Mouse (Mus musculus): ENCODE data around the gene Eng. TPM values are rescaled to one million over a fixed set of nuclear protein-coding genes. Genes with fewer than 3 reads are reported as not detected.
A peak's percentile ranks its signal among the peaks of the same experiment; 100 is the strongest.

Eng gene
- polyA plus RNA-seq (2015; fragmentation: Nextera tagmentation; extraction: Ambion mirVana) = 102 and 107 TPM in 2 replicates

GRCm38 (mm10) chr2:32646379-32647056 lies at the start of gene Eng:
Gene Eng (plus strand): TSS chr2:32646595.
- Histone ChIP-seq H3K27me3 (no peaks in the 10 kb centered on the region), H3K9ac (peak within 1 kb of the TSS; percentile 54), H3K9me3 (no peaks in the 10 kb centered on the region), H3K27ac (peak within 1 kb of the TSS; percentile 89), H3K4me1 (peaks cover 38% of the 10 kb centered on the region), H3K4me3 (peak within 1 kb of the TSS; percentile 51), H3K4me2 (peak within 1 kb of the TSS; percentile 52), H3K36me3 (no peaks in the 10 kb centered on the region)
- ATAC-seq (ENCODE audit: borderline replicate concordance, extremely low read depth, low FRiP score, low TSS enrichment) = peak; percentile 88
- WGBS = 40% methylated on average over 31 of the region's 31 CpGs

DNA sequence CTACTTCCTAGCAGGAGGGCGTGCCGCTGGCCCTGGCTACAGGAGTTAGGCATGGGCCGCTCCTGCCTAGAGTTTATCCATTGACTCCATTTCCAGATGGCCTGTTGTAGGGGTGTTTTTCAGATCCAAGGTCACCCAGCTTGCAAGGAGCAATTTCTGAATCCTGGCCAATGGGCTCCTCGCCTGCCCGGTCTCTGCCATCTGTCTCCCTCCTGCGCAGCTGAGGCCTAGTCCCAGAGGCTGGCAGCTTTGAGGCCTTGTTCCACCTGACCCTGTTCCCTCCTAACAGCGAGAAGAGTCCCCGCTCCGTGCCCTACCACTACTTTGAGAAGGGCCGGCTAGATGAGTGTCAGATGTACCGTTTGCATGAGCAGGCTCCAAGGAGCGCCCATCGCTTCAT lies 49.7 kb upstream of the Eng start:
- H3K36me3 ChIP-seq = no peaks in the 10 kb centered on the region; the same call in 1 of the 2 replicates

DNA sequence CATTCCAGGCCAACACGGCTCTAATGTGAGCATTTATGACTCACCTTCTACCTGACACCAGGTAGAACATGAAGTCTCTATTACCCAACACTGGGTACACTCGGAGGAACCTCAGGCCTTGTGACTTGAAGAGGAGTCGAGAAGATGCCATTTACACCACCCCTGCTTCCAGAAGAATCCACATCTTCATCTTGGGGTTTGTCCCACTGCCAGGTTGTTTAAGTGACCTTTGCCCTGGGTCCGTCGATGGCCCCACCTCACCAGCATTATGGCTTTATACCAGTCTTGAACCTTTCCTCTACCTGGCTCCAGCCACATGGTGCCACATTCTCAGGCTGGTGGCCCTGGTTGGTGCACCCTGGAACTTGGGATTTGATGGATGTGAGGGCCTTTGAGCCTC lies 49.1 kb upstream of the Eng start:
- Histone ChIP-seq H3K27me3 (no peaks in the 10 kb centered on the region), H3K36me3 (no peaks in the 10 kb centered on the region; the same call in 1 of the 2 replicates), H3K4me1 (peaks cover 19% of the 10 kb centered on the region), H3K27ac (no peak overlapping the region), H3K4me2 (no peak overlapping the region), H3K9me3 (no peaks in the 10 kb centered on the region), H3K4me3 (no peak overlapping the region), H3K9ac (no peak overlapping the region)
- WGBS = 84% methylated on average over 5 of the region's 5 CpGs
- no peak for ATAC-seq (ENCODE audit: borderline replicate concordance, extremely low read depth, low FRiP score, low TSS enrichment)

More for the DNA sequence above, 49.7 kb upstream of the Eng start:
- ATAC-seq (ENCODE audit: borderline replicate concordance, extremely low read depth, low FRiP score, low TSS enrichment) = no peak
- Histone ChIP-seq H3K9ac (no peak overlapping the region), H3K9me3 (no peaks in the 10 kb centered on the region), H3K4me1 (peaks cover 14% of the 10 kb centered on the region), H3K27me3 (no peaks in the 10 kb centered on the region), H3K4me2 (no peak overlapping the region), H3K27ac (no peak overlapping the region), H3K4me3 (no peak overlapping the region)
- WGBS = 93% methylated on average over 13 of the region's 13 CpGs

DNA sequence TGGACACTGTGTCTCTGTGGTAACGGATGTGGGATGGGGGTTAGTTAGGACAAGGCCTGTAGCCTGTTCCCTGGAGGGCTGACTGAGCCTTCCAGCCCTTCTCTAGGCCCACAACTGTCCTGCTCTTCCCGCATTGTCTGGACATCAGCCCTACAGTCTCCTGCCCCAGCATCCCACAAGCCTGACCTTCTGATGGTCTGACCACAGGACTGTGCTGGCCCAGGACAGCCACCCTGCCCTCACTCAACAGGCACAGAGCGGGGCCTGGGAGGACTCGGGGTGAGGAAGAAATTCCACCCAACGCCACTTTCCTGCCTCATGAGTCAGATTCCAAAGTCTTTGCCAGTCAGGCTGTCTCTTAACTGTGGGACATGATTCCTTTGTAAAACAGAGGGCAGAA lies 48.7 kb upstream of the Eng start:
- H3K27ac ChIP-seq = no peak overlapping the region
- H3K4me1 ChIP-seq = peaks cover 20% of the 10 kb centered on the region
- no peak overlapping the region for H3K4me3 ChIP-seq
- H3K27me3 ChIP-seq = no peaks in the 10 kb centered on the region
- no peaks in the 10 kb centered on the region; the same call in 1 of the 2 replicates for H3K36me3 ChIP-seq
- no peak overlapping the region for H3K4me2 ChIP-seq
- 90% methylated on average over 5 of the region's 5 CpGs for WGBS
- H3K9ac ChIP-seq = no peak overlapping the region
- ATAC-seq (ENCODE audit: borderline replicate concordance, extremely low read depth, low FRiP score, low TSS enrichment) = no peak
- no peaks in the 10 kb centered on the region for H3K9me3 ChIP-seq

DNA sequence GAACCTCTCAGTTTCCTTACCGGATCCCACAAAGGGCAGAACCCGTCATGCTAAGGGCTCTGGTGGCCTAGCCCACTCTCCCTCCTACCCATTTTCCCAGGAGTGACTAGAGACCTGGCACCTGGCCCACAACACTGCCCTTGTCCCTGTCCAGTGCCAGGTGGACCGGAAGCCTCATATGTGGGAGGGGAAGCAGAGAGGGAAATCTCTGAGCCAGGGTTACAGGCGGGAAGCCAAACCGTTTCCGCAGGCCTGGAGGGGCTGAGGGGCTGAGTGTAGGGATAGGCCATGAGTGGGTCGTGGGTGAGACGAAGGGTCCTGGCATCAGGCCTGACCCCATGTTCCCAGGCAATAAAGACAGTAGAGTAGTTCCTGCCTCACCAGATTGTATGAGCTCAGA lies 47.9 kb upstream of the Eng start:
- Histone ChIP-seq H3K9me3 (no peaks in the 10 kb centered on the region), H3K4me2 (no peak overlapping the region), H3K27ac (no peak overlapping the region), H3K9ac (no peak overlapping the region), H3K36me3 (no peaks in the 10 kb centered on the region; the same call in 1 of the 2 replicates), H3K4me3 (no peak overlapping the region), H3K4me1 (peaks cover 15% of the 10 kb centered on the region), H3K27me3 (no peaks in the 10 kb centered on the region)
- WGBS = 77% methylated on average over 8 of the region's 8 CpGs
- no peak for ATAC-seq (ENCODE audit: borderline replicate concordance, extremely low read depth, low FRiP score, low TSS enrichment)

DNA sequence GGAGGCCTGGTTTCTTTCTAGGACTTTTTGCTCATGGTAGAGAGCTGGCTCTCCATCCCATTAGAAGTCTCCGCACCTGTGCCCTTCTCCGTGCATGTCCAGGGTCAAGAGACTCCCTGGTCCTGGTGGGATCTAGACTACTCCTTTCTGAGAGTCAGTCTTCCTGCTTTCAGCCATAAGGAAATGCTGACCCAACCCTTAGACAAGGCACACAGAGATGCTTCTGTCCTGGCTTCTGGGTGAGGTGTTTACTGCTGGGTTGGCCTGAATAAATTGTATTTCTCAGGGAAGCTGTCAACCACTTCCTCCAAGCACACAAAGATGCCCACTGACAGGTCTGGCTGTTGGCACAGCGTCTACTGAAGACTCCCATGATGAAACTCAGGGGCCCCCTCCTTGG lies 47.0 kb upstream of the Eng start, which contains the start of gene St6galnac6:
St6galnac6 (plus strand) TSS at position 301 of the 400 bp plus-strand sequence.
- Histone ChIP-seq H3K4me1 (peaks cover 15% of the 10 kb centered on the region), H3K36me3 (no peaks in the 10 kb centered on the region; the same call in 1 of the 2 replicates), H3K27me3 (no peaks in the 10 kb centered on the region), H3K27ac (no peak within 1 kb of the TSS), H3K4me3 (no peak within 1 kb of the TSS), H3K4me2 (no peak within 1 kb of the TSS), H3K9me3 (no peaks in the 10 kb centered on the region), H3K9ac (no peak within 1 kb of the TSS)
- ATAC-seq (ENCODE audit: borderline replicate concordance, extremely low read depth, low FRiP score, low TSS enrichment) = no peak
- WGBS = 87% methylated on average over 3 of the region's 3 CpGs

- no peak overlapping the region for H3K9ac ChIP-seq
- H3K27ac ChIP-seq = peak overlapping the region; percentile 80; the same call in 1 of the 2 replicates
- no peak overlapping the region for H3K4me3 ChIP-seq
- no peaks in the 10 kb centered on the region for H3K9me3 ChIP-seq
- peaks cover 17% of the 10 kb centered on the region for H3K4me1 ChIP-seq
- H3K36me3 ChIP-seq = no peaks in the 10 kb centered on the region
- no peak overlapping the region for H3K4me2 ChIP-seq
- 45% methylated on average over 8 of the region's 8 CpGs for WGBS
- no peaks in the 10 kb centered on the region for H3K27me3 ChIP-seq
- ATAC-seq (ENCODE audit: borderline replicate concordance, extremely low read depth, low FRiP score, low TSS enrichment) = peak; percentile 37; the same call in 1 of the 2 replicates
Measured at GRCm38 (mm10) chr2:32601417-32602065, 44.9 kb upstream of the Eng start.

GRCm38 (mm10) chr2:32602600-32603054 lies 43.8 kb upstream of the Eng start:
- 0 out of 2 replicates have a peak overlapping the region, but pooled peaks have one; percentile 22 for H3K9ac ChIP-seq
- peak; percentile 67 for ATAC-seq (ENCODE audit: borderline replicate concordance, extremely low read depth, low FRiP score, low TSS enrichment)
- under 1% methylated on average over 11 of the region's 11 CpGs for WGBS

GRCm38 (mm10) chr2:32604631-32605030 lies 41.8 kb upstream of the Eng start:
- no peak overlapping the region for H3K4me2 ChIP-seq
- H3K9ac ChIP-seq = no peak overlapping the region
- H3K27ac ChIP-seq = no peak overlapping the region
- no peaks in the 10 kb centered on the region for H3K27me3 ChIP-seq
- ATAC-seq (ENCODE audit: borderline replicate concordance, extremely low read depth, low FRiP score, low TSS enrichment) = no peak
- no peaks in the 10 kb centered on the region for H3K9me3 ChIP-seq
- no peaks in the 10 kb centered on the region for H3K36me3 ChIP-seq
- WGBS = 43% methylated on average over 10 of the region's 10 CpGs
- peaks cover 40% of the 10 kb centered on the region for H3K4me1 ChIP-seq
- no peak overlapping the region for H3K4me3 ChIP-seq

More at GRCm38 (mm10) chr2:32602600-32603054, 43.8 kb upstream of the Eng start:
- H3K4me3 ChIP-seq = peak overlapping the region; percentile 43
- no peaks in the 10 kb centered on the region for H3K36me3 ChIP-seq
- no peaks in the 10 kb centered on the region for H3K9me3 ChIP-seq
- H3K4me2 ChIP-seq = peak overlapping the region; percentile 62
- H3K27ac ChIP-seq = peak overlapping the region; percentile 80
- peaks cover 24% of the 10 kb centered on the region for H3K4me1 ChIP-seq
- H3K27me3 ChIP-seq = no peaks in the 10 kb centered on the region

GRCm38 (mm10) chr2:32606161-32607142 lies 39.9 kb upstream of the Eng start:
- Histone ChIP-seq H3K27me3 (no peaks in the 10 kb centered on the region), H3K27ac (peak overlapping the region; percentile 65), H3K9me3 (no peaks in the 10 kb centered on the region), H3K4me1 (peaks cover 54% of the 10 kb centered on the region), H3K9ac (peak overlapping the region; percentile 69), H3K36me3 (no peaks in the 10 kb centered on the region), H3K4me3 (peak overlapping the region; percentile 80), H3K4me2 (peak overlapping the region; percentile 90)
- WGBS = 11% methylated on average over 52 of the region's 55 CpGs
- ATAC-seq (ENCODE audit: borderline replicate concordance, extremely low read depth, low FRiP score, low TSS enrichment) = peak; percentile 81

GRCm38 (mm10) chr2:32607262-32607947 lies 39.0 kb upstream of the Eng start:
- peaks cover 45% of the 10 kb centered on the region for H3K4me1 ChIP-seq

More at GRCm38 (mm10) chr2:32607262-32607947, 39.0 kb upstream of the Eng start:
- H3K9me3 ChIP-seq = no peaks in the 10 kb centered on the region
- peak; percentile 32 for ATAC-seq (ENCODE audit: borderline replicate concordance, extremely low read depth, low FRiP score, low TSS enrichment)
- H3K4me2 ChIP-seq = peak overlapping the region; percentile 90
- H3K36me3 ChIP-seq = no peaks in the 10 kb centered on the region
- peak overlapping the region; percentile 69 for H3K9ac ChIP-seq
- peak overlapping the region; percentile 80 for H3K4me3 ChIP-seq
- 3% methylated on average over 34 of the region's 34 CpGs for WGBS
- no peaks in the 10 kb centered on the region for H3K27me3 ChIP-seq
- H3K27ac ChIP-seq = peak overlapping the region; percentile 65

All from lung, embryonic 15.5 days (tissue).